Mouse (Mus musculus): ENCODE results near the gene Mucl3.

Gene Mucl3

GRCm38 (mm10) chr17:35643609-35644236 lies at the start of gene Mucl3:
Gene Mucl3 (minus strand): TSS chr17:35643695.
- DNase-seq: no peak

- DNase-seq: no peak
Measured at GRCm38 (mm10) chr17:35692368-35692767, 48.9 kb upstream of the Mucl3 start.

GRCm38 (mm10) chr17:35691811-35692210 lies 48.3 kb upstream of the Mucl3 start:
- no peak for DNase-seq

DNA sequence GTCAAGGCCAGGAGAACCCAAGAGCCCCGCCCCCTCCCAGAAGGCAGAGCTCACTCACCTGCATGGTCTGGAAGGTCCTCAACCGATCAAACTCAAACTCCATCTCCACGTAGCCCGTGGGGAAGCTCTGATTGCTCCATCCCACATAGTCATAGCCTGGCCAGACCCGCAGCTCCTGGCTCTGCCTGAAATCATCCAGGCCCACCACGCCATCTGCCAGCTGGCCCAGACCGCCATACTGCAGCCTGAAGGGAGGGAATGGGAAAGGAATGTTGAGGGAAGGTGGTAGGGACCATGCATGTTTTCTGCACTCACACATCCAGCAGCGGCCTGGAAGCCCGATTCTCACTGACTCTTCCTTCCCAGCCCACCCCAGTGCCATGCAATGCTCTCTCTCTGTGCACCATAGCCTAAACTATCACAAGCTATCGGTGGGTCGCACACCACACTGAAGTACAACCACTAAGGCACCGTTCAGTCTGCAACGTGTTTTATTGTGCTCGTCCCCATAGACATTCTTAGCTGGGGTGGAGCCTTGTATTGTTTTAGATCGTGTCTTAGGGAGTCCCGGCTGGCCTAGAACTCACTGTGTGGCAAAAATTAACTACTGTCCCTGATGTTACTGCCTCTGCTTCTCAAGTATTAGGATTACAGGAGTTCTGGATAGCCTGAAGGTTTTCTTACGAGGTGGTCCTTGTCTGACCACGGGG lies 46.6 kb upstream of the Mucl3 start:
- no peak for DNase-seq

DNA sequence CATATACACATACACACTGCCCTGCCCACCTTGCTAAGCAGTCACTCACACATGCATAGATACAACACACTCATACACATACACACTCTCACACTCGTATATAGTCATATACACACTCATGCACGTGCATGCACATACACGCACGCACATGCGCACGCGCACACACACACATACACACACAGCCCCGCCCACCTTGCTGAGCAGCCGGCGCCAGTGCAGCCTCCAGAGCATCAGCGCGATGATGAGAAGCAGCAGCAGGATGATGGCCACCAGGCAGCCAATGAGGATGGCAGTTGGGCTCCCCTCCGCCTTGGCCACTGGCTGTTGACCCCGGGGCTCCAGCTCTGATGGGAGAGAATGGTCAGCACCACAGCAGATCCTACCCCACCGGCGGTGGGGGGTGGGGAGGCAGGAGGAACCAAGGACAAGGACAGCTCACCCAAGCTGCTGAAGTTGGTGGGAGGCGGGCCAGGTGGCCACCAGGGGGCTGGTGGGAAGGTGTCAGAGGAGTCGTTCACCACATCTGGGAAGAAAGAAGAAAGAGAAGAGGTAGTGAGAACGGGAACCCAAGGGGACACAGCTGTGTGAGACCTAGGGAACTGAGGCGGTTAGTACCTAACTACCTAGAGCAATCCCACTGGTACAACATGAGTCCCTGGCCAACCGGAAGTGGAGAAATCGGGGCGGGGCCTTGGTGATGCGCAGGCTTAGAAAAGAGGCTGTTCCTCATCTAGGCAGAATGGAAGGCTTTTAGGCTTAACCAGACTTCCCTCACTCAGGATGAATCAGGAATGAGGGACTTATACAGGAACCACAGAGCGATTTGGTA lies 45.1 kb upstream of the Mucl3 start:
- DNase-seq: no peak

DNA sequence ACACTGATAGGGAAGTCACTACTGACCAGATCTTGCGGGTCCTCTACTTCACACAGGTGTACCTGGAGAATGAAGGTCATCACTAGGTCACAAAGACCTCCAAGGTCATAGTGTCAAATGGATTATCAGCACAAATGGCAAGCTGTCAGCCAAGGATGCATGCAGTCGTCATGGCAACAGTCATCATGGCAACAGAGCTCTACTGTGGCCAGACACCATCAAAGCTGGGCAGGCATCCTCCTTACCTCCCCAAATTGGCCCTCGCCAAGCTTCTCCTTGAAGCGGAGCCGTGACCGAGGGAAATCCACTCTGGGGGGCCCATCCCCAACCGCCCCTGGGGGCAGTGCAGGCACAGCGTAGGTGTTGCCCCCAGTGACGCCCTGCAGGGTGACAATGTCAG lies 41.6 kb upstream of the Mucl3 start:
- no peak for DNase-seq

DNA sequence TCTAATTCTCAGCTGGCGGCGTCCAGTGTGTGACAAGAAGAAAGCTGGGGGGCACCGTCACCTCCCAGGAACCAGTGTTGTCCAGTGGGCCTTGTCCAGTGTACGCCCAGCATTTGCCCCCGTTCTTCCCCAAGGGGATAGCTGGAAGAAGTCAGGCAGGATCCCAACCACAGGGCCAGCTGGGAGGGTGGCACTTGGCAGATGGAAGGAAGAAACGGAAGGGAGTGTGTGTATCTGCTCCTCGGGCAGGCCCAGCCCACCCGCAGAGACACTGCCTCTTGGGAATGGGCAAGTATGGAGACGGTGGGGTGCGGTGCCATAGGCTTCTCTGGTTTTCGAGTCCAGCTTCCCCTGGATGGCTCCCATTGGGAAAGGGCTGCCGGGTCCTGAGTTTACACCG lies 38.5 kb upstream of the Mucl3 start:
- DNase-seq: no peak

DNA sequence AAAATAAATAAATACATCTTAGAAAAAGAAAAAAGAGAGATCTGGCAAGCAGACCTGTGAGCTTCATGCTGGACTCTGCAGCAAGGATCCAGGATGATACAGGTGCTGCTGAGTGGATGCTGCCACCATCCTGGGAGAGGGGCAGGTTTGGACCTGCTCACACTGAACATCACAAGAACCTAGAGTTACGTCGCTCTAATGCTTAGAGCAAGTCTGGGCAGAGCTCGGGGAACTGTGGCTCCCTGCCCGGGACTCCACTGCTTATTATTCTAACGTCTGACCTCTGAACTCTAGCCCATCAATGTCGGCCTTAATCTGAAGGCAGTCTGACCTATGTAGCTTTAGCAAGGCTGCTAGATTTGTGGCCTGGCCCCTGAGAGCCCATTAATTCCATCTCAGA lies 37.1 kb upstream of the Mucl3 start:
- DNase-seq: no peak

- peak; percentile 97 for DNase-seq
Measured at GRCm38 (mm10) chr17:35673416-35674035, 30.0 kb upstream of the Mucl3 start, which contains the start of gene Gtf2h4. Gene Gtf2h4 (minus strand): TSS chr17:35673739.

DNA sequence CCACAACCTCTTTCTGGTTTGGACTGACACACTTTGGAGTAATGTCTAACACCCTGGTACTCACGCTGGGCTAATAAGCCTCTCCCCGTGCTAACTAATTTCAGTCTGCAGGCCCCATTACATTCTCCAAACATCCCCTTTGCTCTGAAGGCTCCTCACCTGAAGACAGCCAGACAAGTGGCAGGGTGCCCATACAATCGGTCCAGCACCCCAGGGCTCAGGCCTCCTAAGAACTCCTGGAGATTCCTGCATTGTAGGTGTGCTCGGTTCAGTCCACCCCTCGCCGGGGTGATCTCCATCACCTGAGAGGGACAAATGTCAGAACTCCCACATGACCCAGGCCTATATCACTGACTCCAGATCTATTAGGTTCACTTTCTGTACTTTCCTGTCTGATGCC lies 29.0 kb upstream of the Mucl3 start:
- DNase-seq: no peak

DNA sequence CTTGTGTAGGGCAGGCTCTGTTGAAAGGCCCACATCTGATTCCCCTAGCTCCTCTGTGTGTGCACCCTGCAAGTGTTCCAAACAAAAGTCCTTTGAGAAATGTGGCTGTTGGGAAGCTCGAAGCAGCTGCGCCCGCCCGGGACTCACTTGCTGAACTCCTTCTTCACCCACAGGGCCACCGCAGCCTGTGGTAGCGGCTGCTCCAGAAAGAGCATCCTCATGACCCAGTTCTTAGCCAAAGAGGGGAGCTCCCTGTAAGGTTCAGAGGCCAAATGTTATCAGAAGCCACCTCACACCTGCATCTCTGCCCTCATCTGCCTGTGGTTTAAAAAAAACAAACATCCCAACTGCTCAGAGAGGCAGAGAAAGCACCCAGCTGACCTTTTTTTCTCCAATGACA lies 28.4 kb upstream of the Mucl3 start:
- no peak for DNase-seq

DNA sequence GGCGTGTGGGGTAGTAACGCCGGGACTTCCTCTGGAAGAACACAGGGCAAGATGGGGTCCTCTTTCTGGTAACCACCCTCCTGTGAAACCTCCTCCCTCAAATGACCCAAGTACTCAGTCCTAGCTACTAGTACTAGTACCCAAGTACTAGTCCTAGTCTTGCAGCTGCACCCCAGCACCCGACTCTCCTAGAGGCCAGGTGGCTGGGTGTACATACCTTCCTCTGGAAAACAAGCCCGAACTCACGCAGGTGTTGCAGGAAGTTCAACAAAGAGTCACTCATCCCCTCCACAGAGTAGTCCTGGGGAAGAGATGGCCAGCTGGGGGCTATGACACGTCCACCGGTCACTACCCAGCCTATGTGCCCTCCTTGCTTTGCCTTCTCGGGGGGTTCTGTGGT lies 26.2 kb upstream of the Mucl3 start:
- DNase-seq: no peak

GRCm38 (mm10) chr17:35667334-35668065 lies 24.0 kb upstream of the Mucl3 start, which contains the start of gene Vars2:
Gene Vars2 (minus strand): TSS chr17:35667592.
- peak; percentile 97 for DNase-seq

DNA sequence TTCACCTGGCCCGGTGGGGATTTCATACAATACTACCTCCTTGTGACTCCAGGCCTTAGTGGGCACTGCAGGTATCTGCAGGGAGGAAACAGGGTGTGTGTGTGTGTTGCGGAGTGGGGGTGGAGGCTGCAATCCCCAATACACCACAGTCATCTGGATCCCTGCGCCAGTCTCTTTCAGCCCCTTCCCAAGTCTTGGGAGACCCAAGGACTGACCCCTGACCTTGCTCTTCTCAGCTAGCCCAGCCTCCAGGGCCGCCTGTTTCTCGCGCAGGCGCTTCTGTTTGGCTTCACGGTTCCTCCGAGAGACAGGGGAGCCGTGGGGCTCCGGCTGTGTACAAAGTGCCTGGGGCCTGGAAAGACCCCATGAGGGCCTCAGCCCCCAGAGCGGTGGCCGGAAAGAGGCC lies 23.4 kb upstream of the Mucl3 start:
- no peak for DNase-seq

- DNase-seq: no peak
Measured at GRCm38 (mm10) chr17:35665957-35666515, 22.5 kb upstream of the Mucl3 start.

DNA sequence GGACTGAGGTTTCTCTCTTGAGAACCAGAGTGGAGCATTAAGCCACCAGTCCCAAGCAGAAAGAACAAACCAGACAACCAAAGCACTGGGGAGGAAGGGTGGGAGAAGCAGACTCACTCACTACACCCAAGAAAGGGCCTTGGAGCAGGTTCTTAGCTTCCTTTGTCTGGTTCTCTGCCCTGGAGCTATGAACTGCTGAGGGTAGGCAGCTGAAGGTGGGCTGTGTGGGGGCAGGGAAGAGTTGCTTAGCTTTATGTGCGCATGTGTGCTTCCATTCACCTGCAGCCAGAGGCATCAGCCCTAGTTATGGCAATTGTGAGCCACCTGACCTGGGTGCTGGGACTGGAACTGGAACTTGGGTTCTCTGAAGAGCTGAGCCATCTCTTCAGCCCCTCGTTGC lies 9.6 kb upstream of the Mucl3 start:
- DNase-seq: no peak

GRCm38 (mm10) chr17:35649429-35649828 lies 5.9 kb upstream of the Mucl3 start:
- no peak for DNase-seq

- no peak for DNase-seq
Measured at GRCm38 (mm10) chr17:35639352-35639751, 4.1 kb downstream of the Mucl3 start.

DNA sequence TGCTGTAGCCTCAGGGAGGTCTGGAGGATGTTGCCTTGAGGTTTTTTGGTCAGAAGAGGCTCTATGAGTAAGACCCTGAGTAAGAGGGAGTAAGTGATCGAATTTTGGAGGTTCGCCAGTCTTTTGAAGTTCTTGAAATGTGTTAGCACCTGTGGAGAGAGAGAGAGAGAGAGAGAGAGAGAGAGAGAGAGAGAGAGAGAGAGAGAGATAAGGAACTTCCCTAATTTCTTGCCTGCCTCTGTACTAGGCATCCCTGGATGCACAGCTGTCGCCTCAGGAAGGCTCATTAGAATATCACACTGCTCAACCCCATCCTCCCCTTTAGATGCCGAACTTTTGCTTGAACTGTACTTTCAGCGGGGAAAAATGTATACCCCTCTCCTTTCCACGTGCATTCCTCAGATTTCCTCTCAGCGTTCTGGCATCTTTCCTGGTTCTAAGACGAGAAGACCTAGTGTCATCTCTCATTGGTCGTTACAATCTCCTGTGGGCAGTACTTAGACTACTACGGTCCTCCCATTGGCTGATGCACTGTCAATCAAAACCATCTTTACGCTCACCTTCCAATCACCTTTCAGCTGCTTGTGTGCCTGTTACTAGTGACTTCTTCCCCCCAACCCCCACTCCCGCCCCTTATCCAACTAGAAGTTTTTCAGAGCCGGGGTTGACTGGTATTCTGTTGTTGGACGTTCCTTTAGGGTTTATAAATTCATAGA lies 4.9 kb downstream of the Mucl3 start:
- peak; percentile 53 for DNase-seq

GRCm38 (mm10) chr17:35636363-35636762 lies 7.1 kb downstream of the Mucl3 start:
- peak; percentile 26 for DNase-seq

DNA sequence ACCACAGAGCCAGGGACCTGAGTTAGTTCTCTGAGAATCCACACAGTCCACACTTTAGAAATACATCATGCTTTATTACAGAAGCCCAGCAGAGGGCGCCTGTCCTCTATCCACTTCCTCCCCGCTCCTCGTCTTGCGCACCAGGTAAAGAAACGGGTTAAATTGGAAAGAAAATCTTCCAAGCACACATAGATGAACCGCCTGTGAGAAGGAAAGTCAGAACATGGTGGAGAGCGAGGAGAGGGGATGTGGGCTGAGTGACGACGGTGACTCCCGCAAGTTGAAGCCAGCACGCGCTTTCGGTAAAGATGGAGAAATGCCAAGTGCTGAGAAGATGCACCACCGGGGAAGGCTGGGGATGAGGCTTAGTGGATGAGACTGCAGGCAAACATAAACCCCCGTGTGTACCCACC lies 7.8 kb downstream of the Mucl3 start:
- DNase-seq: peak; percentile 74

GRCm38 (mm10) chr17:35635202-35635601 lies 8.3 kb downstream of the Mucl3 start:
- DNase-seq: no peak
